Mouse (Mus musculus) brown adipose tissue, adult 24 weeks (tissue): Measurements from ENCODE around the gene Apoe. TPM values are rescaled to one million over a fixed set of nuclear protein-coding genes. Genes with fewer than 3 reads are reported as not detected.
A peak's percentile ranks its signal among the peaks of the same experiment; 100 is the strongest.

Experiments
- H3K27ac ChIP-seq: fragments of 200-500 bp; replicated peaks from 2 replicates; pipeline ENCODE4 v1.5.1; 2012; ENCODE audit warnings: low read depth, mild to moderate bottlenecking, low read length
- H3K4me1 ChIP-seq: fragments of 200-500 bp; 2 replicates; pipeline ENCODE4 v1.6.1; 2012; ENCODE audit warnings: low read length, mixed read lengths; ENCODE audit not compliant: control insufficient read depth, insufficient read depth, insufficient read length
- H3K4me3 ChIP-seq: fragments of 200-500 bp; 2 replicates; pipeline ENCODE4 v1.5.1; 2012; ENCODE audit warnings: low read depth, mild to moderate bottlenecking, low read length, moderate library complexity; ENCODE audit not compliant: insufficient read depth
- polyA plus RNA-seq: library from polyadenylated mRNA; stranded (reverse); fragments of >200 nt; gene quantifications from 2 replicates; pipeline ENCODE4 v1.2.4, GENCODE M21; 2012; ENCODE audit not compliant: missing spikeins, insufficient read depth, insufficient read length

The Apoe gene
- polyA plus RNA-seq, result 777 and 1,675 TPM in 2 replicates

- Histone ChIP-seq H3K4me1 (peaks cover 33% of the 10 kb centered on the region), H3K27ac (peak within 1 kb of the TSS; percentile 90), H3K4me3 (peak within 1 kb of the TSS; percentile 64)
Observed at GRCm38 (mm10) chr7:19698907-19699826, at the start of gene Apoe. TSS of gene Apoe (minus strand) at chr7:19699188.

DNA sequence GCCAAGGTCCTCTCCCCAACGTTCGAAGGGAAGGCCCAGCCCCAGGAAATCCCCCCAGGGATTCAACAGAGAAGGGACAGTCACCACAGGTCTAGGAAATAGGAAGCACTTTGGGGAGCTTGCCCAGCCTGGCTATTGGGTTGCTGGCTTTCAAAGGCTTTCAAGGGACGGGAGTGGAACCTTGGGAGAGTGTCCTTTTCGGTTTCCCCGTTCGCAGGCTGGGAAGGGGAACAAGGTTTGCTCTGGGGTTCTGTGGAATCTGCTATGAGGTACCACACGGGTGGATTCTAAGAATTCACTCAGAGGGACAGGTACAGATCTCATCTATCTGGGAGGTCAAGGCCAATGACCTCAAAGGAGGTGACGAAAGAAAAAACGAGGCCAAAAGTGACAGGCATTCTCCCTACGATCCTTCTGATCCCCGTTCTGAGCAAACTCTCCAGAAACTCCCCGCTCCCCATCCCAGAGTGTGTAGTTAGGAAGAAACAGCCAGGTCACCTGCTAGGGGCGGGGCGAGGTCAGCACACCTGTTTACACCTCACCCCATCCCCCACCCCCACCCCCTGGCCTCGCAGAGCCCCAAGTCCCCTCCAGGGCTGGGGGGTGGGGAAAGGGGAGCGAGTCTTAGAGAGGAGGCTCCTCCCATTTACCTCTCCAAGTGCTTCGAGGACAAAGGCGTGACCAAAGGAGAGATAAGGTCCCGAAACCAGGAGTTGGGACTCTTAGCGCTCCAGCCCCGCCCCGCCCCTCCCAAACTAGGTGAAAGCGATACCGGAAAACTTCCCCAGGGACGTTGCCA is 48.6 kb upstream of the Apoe start:
- Histone ChIP-seq H3K4me3 (peak overlapping the region; percentile 89), H3K27ac (peak overlapping the region; percentile 95), H3K4me1 (peaks cover 27% of the 10 kb centered on the region)

DNA sequence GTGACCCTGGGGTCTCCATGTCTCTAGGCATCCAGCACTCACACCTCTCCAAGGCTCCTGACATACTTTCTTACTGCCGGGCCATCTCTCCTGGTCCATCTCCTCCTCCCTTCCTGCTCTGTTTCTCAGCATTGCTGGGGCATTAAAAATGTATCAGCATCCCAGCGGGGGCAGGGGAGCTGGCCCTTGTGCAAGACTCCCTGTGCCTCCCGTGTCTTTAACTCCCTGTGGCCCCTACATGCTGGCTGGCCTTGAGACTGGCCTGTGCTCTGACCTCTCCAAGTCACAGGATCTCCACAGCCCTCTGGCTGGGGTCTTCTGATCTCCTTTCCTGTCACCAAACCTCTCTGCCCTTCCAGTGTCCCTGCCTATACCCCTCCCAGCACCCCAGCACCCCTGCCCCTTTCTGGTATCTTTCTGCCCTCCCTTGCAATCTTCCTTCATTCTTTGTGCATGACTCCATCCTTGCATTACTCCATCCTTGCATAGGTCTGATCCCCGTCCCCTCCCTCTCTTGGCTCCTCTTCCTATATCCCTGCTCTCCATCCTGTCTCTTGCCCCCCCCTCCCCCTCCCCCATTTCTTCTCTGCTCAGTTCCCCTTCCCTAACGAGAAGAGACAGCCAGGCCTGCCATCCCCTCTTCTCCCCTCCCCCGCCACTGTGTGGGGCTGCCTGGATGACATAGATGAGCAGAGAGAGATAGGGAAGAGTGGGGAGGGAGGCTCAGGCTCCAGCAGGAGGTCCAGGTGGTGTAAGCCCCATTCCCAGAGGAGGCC is 47.6 kb upstream of the Apoe start:
- peak overlapping the region; percentile 95 for H3K27ac ChIP-seq
- peak overlapping the region; percentile 89 for H3K4me3 ChIP-seq
- peaks cover 34% of the 10 kb centered on the region for H3K4me1 ChIP-seq

GRCm38 (mm10) chr7:19745971-19746370 is 47.0 kb upstream of the Apoe start:
- Histone ChIP-seq H3K4me3 (no peak overlapping the region), H3K27ac (peak overlapping the region; percentile 91), H3K4me1 (peaks cover 34% of the 10 kb centered on the region)

DNA sequence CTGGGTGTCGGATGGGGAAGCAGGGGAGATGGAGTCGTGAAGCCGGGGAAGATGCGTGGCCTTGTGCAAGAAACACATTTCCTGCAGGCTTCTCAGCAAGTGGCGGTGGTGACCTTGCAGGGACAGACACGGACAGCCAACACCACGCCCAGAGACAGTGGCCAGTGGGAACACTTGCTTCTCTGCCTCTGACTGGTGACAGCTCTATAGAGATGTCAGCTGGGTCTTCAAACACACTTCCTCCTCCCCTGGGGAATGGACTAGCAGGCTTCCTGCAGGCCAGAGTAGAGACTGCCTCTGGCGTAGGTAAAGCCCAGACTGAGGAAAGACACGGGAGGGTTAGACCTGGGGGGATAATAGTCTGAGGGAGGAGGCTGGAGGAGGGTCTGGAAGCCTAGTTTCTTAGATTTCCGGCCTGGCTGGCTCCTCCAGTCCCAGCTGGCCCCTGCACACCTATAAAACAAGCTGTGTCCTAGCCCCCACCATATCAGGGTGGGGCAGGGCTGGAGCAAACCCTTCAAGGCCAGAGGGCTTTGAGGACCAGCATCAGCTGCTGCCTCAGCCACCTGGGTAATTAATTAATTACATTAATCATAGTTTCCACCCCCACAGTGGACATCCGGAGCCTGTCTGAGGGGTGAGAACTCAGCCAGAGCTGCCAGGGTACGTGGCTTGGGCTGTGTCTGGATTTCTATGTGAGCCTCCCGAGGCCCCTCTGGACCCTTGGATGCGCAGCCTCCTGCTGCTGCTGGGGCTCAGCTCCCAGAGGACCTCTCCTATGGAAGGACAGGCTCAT is 45.8 kb upstream of the Apoe start:
- peak overlapping the region; percentile 91 for H3K27ac ChIP-seq
- peaks cover 29% of the 10 kb centered on the region for H3K4me1 ChIP-seq
- peak overlapping the region; percentile 35 for H3K4me3 ChIP-seq

- Histone ChIP-seq H3K27ac (peak overlapping the region; percentile 91), H3K4me1 (peaks cover 29% of the 10 kb centered on the region), H3K4me3 (no peak overlapping the region)
Observed at GRCm38 (mm10) chr7:19743791-19744190, 44.8 kb upstream of the Apoe start.

- Histone ChIP-seq H3K27ac (no peak overlapping the region), H3K4me1 (peaks cover 28% of the 10 kb centered on the region), H3K4me3 (no peak overlapping the region)
Observed at GRCm38 (mm10) chr7:19742468-19742867, 43.5 kb upstream of the Apoe start.

GRCm38 (mm10) chr7:19741329-19742031 is 42.5 kb upstream of the Apoe start:
- Histone ChIP-seq H3K27ac (peak overlapping the region; percentile 34; the same call in 1 of the 2 replicates), H3K4me3 (no peak overlapping the region), H3K4me1 (peaks cover 25% of the 10 kb centered on the region)

- H3K27ac ChIP-seq, result no peak overlapping the region
- H3K4me1 ChIP-seq, result peaks cover 24% of the 10 kb centered on the region
- no peak overlapping the region for H3K4me3 ChIP-seq
Observed at GRCm38 (mm10) chr7:19740269-19740668, 41.3 kb upstream of the Apoe start.

DNA sequence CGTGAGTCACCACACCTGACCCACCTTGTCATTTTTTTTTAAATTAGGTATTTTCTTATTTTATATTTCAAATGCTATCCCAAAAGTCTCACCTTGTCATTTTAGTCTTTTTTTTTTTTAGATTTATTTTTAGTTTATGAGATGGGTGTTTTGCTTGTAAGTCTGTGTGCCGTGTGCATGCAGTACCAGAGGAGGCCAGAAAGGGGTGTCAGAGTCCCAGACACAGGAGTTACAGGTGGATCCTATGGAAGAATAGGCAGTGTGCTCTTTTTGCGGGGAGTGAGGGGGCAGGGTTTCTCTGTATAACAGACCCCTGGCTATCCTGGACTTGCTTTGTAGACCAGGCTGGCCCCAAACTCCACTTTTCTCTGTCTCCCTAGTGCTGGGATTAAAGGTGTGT is 39.8 kb upstream of the Apoe start:
- Histone ChIP-seq H3K4me1 (peaks cover 22% of the 10 kb centered on the region), H3K27ac (no peak overlapping the region), H3K4me3 (no peak overlapping the region)

- Histone ChIP-seq H3K4me3 (no peak overlapping the region), H3K27ac (peak overlapping the region; percentile 41; the same call in 1 of the 2 replicates), H3K4me1 (peaks cover 8% of the 10 kb centered on the region)
Observed at GRCm38 (mm10) chr7:19736389-19737057, 37.5 kb upstream of the Apoe start.

DNA sequence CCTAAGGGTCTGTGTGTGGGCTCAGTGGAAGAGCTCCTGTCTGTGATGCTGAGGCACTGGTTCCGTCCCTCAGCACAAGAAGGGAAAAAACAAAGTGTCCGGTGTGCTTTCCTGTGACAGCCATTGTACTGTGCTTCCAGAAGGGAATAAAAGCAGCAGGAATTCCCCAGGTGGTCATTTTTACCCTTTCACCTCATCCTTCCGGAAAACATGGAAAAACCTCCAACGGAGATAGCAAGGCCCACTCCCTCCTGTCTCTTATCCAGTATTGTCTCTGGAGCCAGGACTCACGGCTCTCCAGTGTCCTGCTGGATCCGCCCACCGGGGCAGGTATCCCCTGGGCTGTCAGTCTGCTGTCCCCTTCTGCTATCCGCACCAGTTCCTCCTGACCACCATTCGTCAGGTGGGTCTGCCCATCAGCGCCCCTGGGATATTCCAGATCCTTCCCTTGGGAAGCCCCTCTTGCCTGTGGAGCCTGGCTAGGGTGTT is 35.2 kb upstream of the Apoe start:
- peaks cover 5% of the 10 kb centered on the region for H3K4me1 ChIP-seq
- no peak overlapping the region for H3K4me3 ChIP-seq
- H3K27ac ChIP-seq, result peak overlapping the region; percentile 85

GRCm38 (mm10) chr7:19726541-19726940 is 27.6 kb upstream of the Apoe start:
- Histone ChIP-seq H3K4me3 (no peak overlapping the region), H3K4me1 (peaks cover 17% of the 10 kb centered on the region)

More at GRCm38 (mm10) chr7:19726541-19726940, 27.6 kb upstream of the Apoe start:
- no peak overlapping the region for H3K27ac ChIP-seq
